Mouse (Mus musculus) CH12.LX (cell line): Measurements from ENCODE around the gene Slc38a3. TPM values are rescaled to one million over a fixed set of nuclear protein-coding genes. Genes with fewer than 3 reads are reported as not detected.

Experiments
- DNase-seq: peaks from one replicate; pipeline ENCODE4 v3.0.0-alpha.2; 2013; ENCODE audit errors: extremely low read depth
- H3K27ac ChIP-seq: 2 replicates; pipeline ENCODE4 v1.5.1; 2012; ENCODE audit warnings: low read depth, mild to moderate bottlenecking, control low read depth, moderate library complexity; ENCODE audit not compliant: insufficient read depth
- H3K27me3 ChIP-seq: replicated peaks from 2 replicates; pipeline ENCODE3; 2012; ENCODE audit warnings: inconsistent platforms
- H3K36me3 ChIP-seq, 2 experiments: replicated peaks in 1 of 2; 2 replicates each; pipeline versions ENCODE3 to v1.6.1; 2012; ENCODE audit warnings: inconsistent platforms in 1 of 2, low read length in 1 of 2, mild to moderate bottlenecking in 1 of 2, mixed read lengths in 1 of 2, moderate library complexity in 1 of 2; ENCODE audit not compliant: control insufficient read depth in 1 of 2, insufficient read depth in 1 of 2
- H3K4me1 ChIP-seq, 2 experiments: 2 replicates each; pipeline ENCODE4 v1.6.1; 2012; ENCODE audit warnings: inconsistent platforms in 1 of 2, moderate library complexity in 1 of 2; ENCODE audit not compliant: insufficient read depth in 2 of 2, control insufficient read depth in 1 of 2
- H3K4me2 ChIP-seq: 2 replicates; pipeline ENCODE4 v1.6.1; 2012; ENCODE audit warnings: low read depth, mild to moderate bottlenecking, control low read depth; ENCODE audit not compliant: poor library complexity, insufficient read depth, severe bottlenecking
- H3K4me3 ChIP-seq, 3 experiments: fragments of 150-350 bp in 1 of 3; sonication (generic) in 1 of 3; replicated peaks in 1 of 3; 2 replicates each; pipeline versions ENCODE3 to v1.5.1; 2011 to 2012; ENCODE audit warnings: low read depth in 2 of 3, low read length in 2 of 3, mild to moderate bottlenecking in 2 of 3, moderate library complexity in 2 of 3, control low read depth in 1 of 3, improper control_type of control experiment in 1 of 3, inconsistent platforms in 1 of 3, mixed read lengths in 1 of 3; ENCODE audit not compliant: poor library complexity in 1 of 3
- H3K79me2 ChIP-seq: replicated peaks from 2 replicates; pipeline ENCODE4 v1.6.1; 2012; ENCODE audit warnings: mild to moderate bottlenecking, moderate library complexity; ENCODE audit not compliant: control insufficient read depth, poor library complexity, insufficient read depth, severe bottlenecking; ENCODE audit errors: extremely low read depth
- H3K9ac ChIP-seq: 2 replicates; pipeline ENCODE4 v1.6.1; 2012; ENCODE audit warnings: low read depth, mild to moderate bottlenecking, control low read depth, moderate library complexity; ENCODE audit not compliant: insufficient read depth
- H3K9me3 ChIP-seq: replicated peaks from 2 replicates; pipeline ENCODE3; 2012; ENCODE audit warnings: low read length, inconsistent platforms, mixed read lengths
- BHLHE40 ChIP-seq: IDR thresholded peaks from 2 replicates; pipeline ENCODE4 v1.6.1; 2011; ENCODE audit warnings: mild to moderate bottlenecking, low read depth, low read length, improper control_type of control experiment
- CHD1 ChIP-seq: IDR thresholded peaks from 2 replicates; pipeline ENCODE4 v1.6.1; 2012; ENCODE audit warnings: low read depth, low read length, improper control_type of control experiment, inconsistent platforms
- CHD2 ChIP-seq: IDR thresholded peaks from 2 replicates; pipeline ENCODE4 v1.6.1; 2011; ENCODE audit warnings: low read length, improper control_type of control experiment
- CTCF ChIP-seq, 2 experiments: IDR thresholded peaks in 1 of 2; conservative IDR thresholded peaks in 1 of 2; 2 replicates each; pipeline ENCODE4 v1.5.1; 2011 to 2012; ENCODE audit warnings: low read depth in 2 of 2, low read length in 2 of 2, improper control_type of control experiment in 1 of 2, inconsistent platforms in 1 of 2, mild to moderate bottlenecking in 1 of 2, moderate library complexity in 1 of 2
- E2F4 ChIP-seq: IDR thresholded peaks from 2 replicates; pipeline ENCODE4 v1.6.1; 2011; ENCODE audit warnings: low read depth, low read length, improper control_type of control experiment; ENCODE audit not compliant: insufficient replicate concordance
- EP300 ChIP-seq: IDR thresholded peaks from 2 replicates; pipeline ENCODE4 v1.6.1; 2011; ENCODE audit warnings: low read length, improper control_type of control experiment
- ETS1 ChIP-seq: conservative IDR thresholded peaks from 2 replicates; pipeline ENCODE4 v1.6.1; 2012; ENCODE audit warnings: low read depth, mild to moderate bottlenecking, inconsistent platforms, low read length, improper control_type of control experiment, moderate library complexity
- IRF4 ChIP-seq: IDR thresholded peaks from 2 replicates; pipeline ENCODE4 v1.6.1; 2014; ENCODE audit warnings: low read depth, mild to moderate bottlenecking, inconsistent platforms, low read length, improper control_type of control experiment
- KAT2A ChIP-seq: IDR thresholded peaks from 2 replicates; pipeline ENCODE4 v1.6.1; 2012; ENCODE audit warnings: low read length, improper control_type of control experiment, inconsistent platforms; ENCODE audit not compliant: insufficient replicate concordance
- MAFK ChIP-seq: IDR thresholded peaks from 2 replicates; pipeline ENCODE4 v1.6.1; 2011; ENCODE audit warnings: low read length, improper control_type of control experiment; ENCODE audit not compliant: insufficient replicate concordance
- MAZ ChIP-seq: IDR thresholded peaks from 2 replicates; pipeline ENCODE4 v1.6.1; 2012; ENCODE audit warnings: low read depth, mild to moderate bottlenecking, inconsistent platforms, low read length, improper control_type of control experiment, moderate library complexity
- POLR2AphosphoS2 ChIP-seq: IDR thresholded peaks from 2 replicates; pipeline ENCODE4 v1.6.1; 2011; ENCODE audit warnings: low read depth, low read length, improper control_type of control experiment
- RAD21 ChIP-seq: IDR thresholded peaks from 2 replicates; pipeline ENCODE4 v1.6.1; 2011; ENCODE audit warnings: low read depth, mild to moderate bottlenecking, low read length, improper control_type of control experiment, moderate library complexity
- SIN3A ChIP-seq: IDR thresholded peaks from 2 replicates; pipeline ENCODE4 v1.6.1; 2012; ENCODE audit warnings: low read length, improper control_type of control experiment, inconsistent platforms
- SMC3 ChIP-seq: IDR thresholded peaks from 2 replicates; pipeline ENCODE4 v1.6.1; 2011; ENCODE audit warnings: low read depth, low read length, improper control_type of control experiment
- TCF12 ChIP-seq: IDR thresholded peaks from 2 replicates; pipeline ENCODE4 v1.6.1; 2014; ENCODE audit warnings: low read depth, mild to moderate bottlenecking, inconsistent platforms, low read length, improper control_type of control experiment
- ZC3H11A ChIP-seq: IDR thresholded peaks from 2 replicates; pipeline ENCODE4 v1.6.1; 2012; ENCODE audit warnings: low read depth, mild to moderate bottlenecking, inconsistent platforms, low read length, improper control_type of control experiment
- ZKSCAN1 ChIP-seq: IDR thresholded peaks from 2 replicates; pipeline ENCODE4 v1.6.1; 2012; ENCODE audit warnings: low read depth, inconsistent platforms, low read length, improper control_type of control experiment, borderline replicate concordance
- ZMIZ1 ChIP-seq: IDR thresholded peaks from 2 replicates; pipeline ENCODE4 v1.6.1; 2012; ENCODE audit warnings: low read depth, mild to moderate bottlenecking, inconsistent platforms, low read length, improper control_type of control experiment
- ZNF384 ChIP-seq: IDR thresholded peaks from 2 replicates; pipeline ENCODE4 v1.6.1; 2012; ENCODE audit warnings: low read depth, low read length, improper control_type of control experiment, inconsistent platforms
- dilution Hi-C: fragments of 300-500 bp; cut with MboI; formaldehyde crosslinking; loops from 2 replicates; pipeline ENCODE4 v1.14.3; 2020; ENCODE audit warnings: low sequenced_read_pairs; ENCODE audit not compliant: extremely low pct_unique_long_range_greater_than_20kb, extremely low pct_ligation_motif_present
- in situ Hi-C: fragments of 300-500 bp; cut with MboI; formaldehyde crosslinking; loops from 3 replicates; pipeline ENCODE4 v1.14.3; 2019; ENCODE audit warnings: low sequenced_read_pairs, low pct_ligation_motif_present, low pct_unique_long_range_greater_than_20kb, mixed read lengths
- polyA plus RNA-seq: library from polyadenylated mRNA; unstranded; fragments of >175 nt; gene quantifications from 2 replicates; pipeline ENCODE4 v1.2.1, GENCODE M21; 2012; ENCODE audit warnings: low read depth; ENCODE audit not compliant: insufficient read length
- total RNA-seq, 2 experiments: library from RNA; depleted of rRNA; stranded (reverse); fragments of 300-350 nt in 1 of 2; fragments of >200 nt in 1 of 2; gene quantifications; 2 replicates each; pipeline ENCODE4 v1.2.3; 2012 to 2014

The Slc38a3 gene
- total and polyA plus RNA-seq, 3 experiments: 0.04 TPM; not detected in 2

GRCm38 (mm10) chr9:107608741-107609432 is 60.4 kb downstream of the Slc38a3 start, which contains the start of gene Sema3b (continued):
- no peak for TF ChIP-seq SIN3A
- TF ChIP-seq ZC3H11A: no peak
- no peak for TF ChIP-seq RAD21
- TF ChIP-seq BHLHE40: no peak
- no peak for TF ChIP-seq SMC3
- TF ChIP-seq IRF4: no peak
- no peak for TF ChIP-seq E2F4
- TF ChIP-seq MAZ: no peak
- TF ChIP-seq MAFK: no peak
- TF ChIP-seq CHD1: no peak
- TF ChIP-seq, all 38 proteins: peak for 5

- no peak overlapping the region for H3K4me2 ChIP-seq
- H3K9ac ChIP-seq: no peak overlapping the region
- dilution Hi-C loops: no loop called here
- H3K4me3 ChIP-seq: no peak overlapping the region
- H3K9me3 ChIP-seq: no peaks in the 10 kb centered on the region
- DNase-seq: no peak
- H3K27me3 ChIP-seq: no peaks in the 10 kb centered on the region
- peaks cover 46 to 82% of the 10 kb centered on the region in 2 experiments for H3K4me1 ChIP-seq
- no peak for TF ChIP-seq EP300
- no peak for TF ChIP-seq ZMIZ1
- TF ChIP-seq CTCF (conservative IDR thresholded peaks at IDR 0.05 in 1 of 2, IDR thresholded peaks at IDR 0.05 in 1 of 2; ENCODE audit: low read depth in 2 of 2, low read length in 2 of 2): no peak
- TF ChIP-seq POLR2AphosphoS2: no peak
- H3K27ac ChIP-seq: no peak overlapping the region
- no peaks in the 10 kb centered on the region for H3K36me3 ChIP-seq
- in situ Hi-C loops: loop anchor here (5.0 kb wide), 1 partner anchor 35 kb away; no protein-coding TSS in a partner anchor
- no peaks in the 10 kb centered on the region for H3K79me2 ChIP-seq
Observed at GRCm38 (mm10) chr9:107607653-107608245, 61.6 kb downstream of the Slc38a3 start.

DNA sequence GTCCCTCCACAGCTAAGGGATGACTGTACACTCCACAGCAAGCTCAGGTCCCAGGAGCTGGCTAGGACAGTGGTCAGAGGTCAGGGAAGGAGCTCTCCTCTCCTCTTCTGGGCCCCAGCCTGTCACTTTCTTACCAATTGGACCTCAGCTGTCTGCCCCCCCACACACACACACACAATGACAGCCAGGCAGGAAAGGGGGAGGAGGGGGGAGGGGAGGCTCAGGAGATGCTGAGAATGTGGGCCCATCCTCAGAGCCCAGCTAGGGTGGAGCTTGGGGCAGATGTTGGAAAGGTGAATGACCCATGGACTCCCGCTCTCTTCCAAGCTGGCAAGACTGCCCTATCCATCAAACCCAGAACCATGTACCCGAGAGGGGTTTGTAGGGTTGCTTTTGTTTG is 62.3 kb downstream of the Slc38a3 start:
- peaks cover 46 to 86% of the 10 kb centered on the region in 2 experiments for H3K4me1 ChIP-seq

More for the DNA sequence above, 62.3 kb downstream of the Slc38a3 start:
- no peaks in the 10 kb centered on the region for H3K36me3 ChIP-seq
- dilution Hi-C loops: no loop called here
- no peaks in the 10 kb centered on the region for H3K79me2 ChIP-seq
- H3K4me3 ChIP-seq: no peak overlapping the region
- H3K9me3 ChIP-seq: no peaks in the 10 kb centered on the region
- H3K27ac ChIP-seq: no peak overlapping the region
- no peak for DNase-seq
- no peak overlapping the region for H3K4me2 ChIP-seq
- H3K27me3 ChIP-seq: no peaks in the 10 kb centered on the region
- TF ChIP-seq TCF12 (no peak), ZMIZ1 (no peak), ETS1 (no peak), ZKSCAN1 (no peak), KAT2A (no peak), ZNF384 (no peak), CHD2 (no peak)
- TF ChIP-seq, all 38 proteins: peak for 0
- in situ Hi-C loops: loop anchor here (5.0 kb wide), 1 partner anchor 35 kb away; no protein-coding TSS in a partner anchor
- no peak overlapping the region for H3K9ac ChIP-seq
